Mouse (Mus musculus) MEL (cell line): Measurements from ENCODE around the gene Myd88. TPM values are rescaled to one million over a fixed set of nuclear protein-coding genes. Genes with fewer than 3 reads are reported as not detected.
A peak's percentile ranks its signal among the peaks of the same experiment; 100 is the strongest.

Source experiments
- DNase-seq: peaks from one replicate; pipeline ENCODE4 v3.0.0; 2011; ENCODE audit warnings: low read depth, low spot score
- H3K27ac ChIP-seq: 2 replicates; pipeline ENCODE4 v1.5.1; 2012; ENCODE audit warnings: low read depth, mild to moderate bottlenecking, control low read depth, low read length, moderate library complexity; ENCODE audit not compliant: control insufficient read depth
- H3K27me3 ChIP-seq, 2 experiments: fragments of 150-350 bp in 1 of 2; sonication (generic) in 1 of 2; 2 replicates each; pipeline ENCODE4 v1.6.1; 2012; ENCODE audit warnings: low read length in 2 of 2, mild to moderate bottlenecking in 2 of 2, improper control_type of control experiment in 1 of 2, moderate library complexity in 1 of 2; ENCODE audit not compliant: insufficient read depth in 2 of 2, control insufficient read depth in 1 of 2
- H3K36me3 ChIP-seq, 2 experiments: 2 replicates each; pipeline ENCODE4 v1.6.1; 2012 to 2014; ENCODE audit warnings: low read length in 2 of 2, improper control_type of control experiment in 1 of 2, inconsistent platforms in 1 of 2, mild to moderate bottlenecking in 1 of 2; ENCODE audit not compliant: insufficient read depth in 2 of 2, control insufficient read depth in 1 of 2
- H3K4me1 ChIP-seq, 2 experiments: fragments of 150-350 bp in 1 of 2; sonication (generic) in 1 of 2; 2 replicates each; pipeline ENCODE4 v1.6.1; 2012; ENCODE audit warnings: low read length in 2 of 2, improper control_type of control experiment in 1 of 2, mild to moderate bottlenecking in 1 of 2; ENCODE audit not compliant: insufficient read depth in 2 of 2, control insufficient read depth in 1 of 2
- H3K4me3 ChIP-seq, 2 experiments: fragments of 150-350 bp in 1 of 2; sonication (generic) in 1 of 2; 2 replicates each; pipeline ENCODE4 v1.5.1; 2012; ENCODE audit warnings: low read depth in 2 of 2, low read length in 2 of 2, mild to moderate bottlenecking in 2 of 2, moderate library complexity in 2 of 2, control low read depth in 1 of 2, improper control_type of control experiment in 1 of 2; ENCODE audit not compliant: control insufficient read depth in 1 of 2, insufficient read depth in 1 of 2
- H3K79me2 ChIP-seq: 2 replicates; pipeline ENCODE4 v1.6.1; 2012; ENCODE audit warnings: mild to moderate bottlenecking, low read length, moderate library complexity; ENCODE audit not compliant: control insufficient read depth, poor library complexity, insufficient read depth
- H3K9ac ChIP-seq: 2 replicates; pipeline ENCODE4 v1.6.1; 2012; ENCODE audit warnings: low read depth, mild to moderate bottlenecking, control low read depth, low read length, moderate library complexity; ENCODE audit not compliant: control insufficient read depth, poor library complexity, severe bottlenecking
- H3K9me3 ChIP-seq: fragments of 150-350 bp; sonication (generic); replicated peaks from 2 replicates; pipeline ENCODE4 v1.6.1; 2012; ENCODE audit warnings: mild to moderate bottlenecking, low read length, improper control_type of control experiment, moderate library complexity; ENCODE audit not compliant: insufficient read depth
- BHLHE40 ChIP-seq: IDR thresholded peaks from 2 replicates; pipeline ENCODE4 v1.6.1; 2012; ENCODE audit warnings: low read depth, mild to moderate bottlenecking, inconsistent platforms, low read length, improper control_type of control experiment, borderline replicate concordance
- CHD2 ChIP-seq: IDR thresholded peaks from 2 replicates; pipeline ENCODE4 v1.6.1; 2011; ENCODE audit warnings: low read length, improper control_type of control experiment
- CTCF ChIP-seq, 3 experiments: IDR thresholded peaks in 2 of 3; conservative IDR thresholded peaks in 1 of 3; 2 replicates each; pipeline ENCODE4 v1.5.1; 2011 to 2012; ENCODE audit warnings: low read length in 3 of 3, low read depth in 2 of 3, mild to moderate bottlenecking in 2 of 3, improper control_type of control experiment in 1 of 3, inconsistent platforms in 1 of 3, mixed read lengths in 1 of 3, moderate library complexity in 1 of 3; ENCODE audit not compliant: control insufficient read depth in 1 of 3, insufficient read depth in 1 of 3, poor library complexity in 1 of 3, severe bottlenecking in 1 of 3
- E2F4 ChIP-seq: IDR thresholded peaks from 2 replicates; pipeline ENCODE4 v1.6.1; 2011; ENCODE audit warnings: low read depth, low read length, improper control_type of control experiment, borderline replicate concordance
- ELF1 ChIP-seq: IDR thresholded peaks from 2 replicates; pipeline ENCODE4 v1.6.1; 2014; ENCODE audit warnings: low read depth, mild to moderate bottlenecking, inconsistent platforms, low read length, improper control_type of control experiment, moderate library complexity
- ETS1 ChIP-seq: IDR thresholded peaks from 2 replicates; pipeline ENCODE4 v1.6.1; 2012; ENCODE audit warnings: low read depth, mild to moderate bottlenecking, inconsistent platforms, low read length, improper control_type of control experiment, moderate library complexity
- GABPA ChIP-seq: IDR thresholded peaks from 2 replicates; pipeline ENCODE4 v1.6.1; 2012; ENCODE audit warnings: low read depth, mild to moderate bottlenecking, inconsistent platforms, low read length, improper control_type of control experiment, moderate library complexity
- HCFC1 ChIP-seq: IDR thresholded peaks from 2 replicates; pipeline ENCODE4 v1.6.1; 2012; ENCODE audit warnings: low read depth, mild to moderate bottlenecking, inconsistent platforms, low read length, improper control_type of control experiment, moderate library complexity
- JUND ChIP-seq: IDR thresholded peaks from 2 replicates; pipeline ENCODE4 v1.6.1; 2011; ENCODE audit warnings: low read depth, mild to moderate bottlenecking, improper control_type of control experiment, low read length
- KAT2A ChIP-seq: conservative IDR thresholded peaks from 2 replicates; pipeline ENCODE4 v1.6.1; 2012; ENCODE audit warnings: low read depth, low read length, improper control_type of control experiment, inconsistent platforms
- MAZ ChIP-seq: IDR thresholded peaks from 2 replicates; pipeline ENCODE4 v1.6.1; 2012; ENCODE audit warnings: low read depth, mild to moderate bottlenecking, inconsistent platforms, low read length, improper control_type of control experiment
- MXI1 ChIP-seq: IDR thresholded peaks from 2 replicates; pipeline ENCODE4 v1.6.1; 2011; ENCODE audit warnings: mild to moderate bottlenecking, low read depth, low read length, improper control_type of control experiment
- MYB ChIP-seq: IDR thresholded peaks from 2 replicates; pipeline ENCODE4 v1.6.1; 2011; ENCODE audit warnings: mild to moderate bottlenecking, low read depth, low read length, improper control_type of control experiment
- MYC ChIP-seq: IDR thresholded peaks from 2 replicates; pipeline ENCODE4 v1.6.1; 2011; ENCODE audit warnings: low read depth, mild to moderate bottlenecking, low read length, improper control_type of control experiment, moderate library complexity
- NELFE ChIP-seq: IDR thresholded peaks from 2 replicates; pipeline ENCODE4 v1.6.1; 2011; ENCODE audit warnings: low read depth, low read length, improper control_type of control experiment
- NRF1 ChIP-seq: IDR thresholded peaks from 2 replicates; pipeline ENCODE4 v1.6.1; 2014; ENCODE audit warnings: low read depth, mild to moderate bottlenecking, inconsistent platforms, low read length, improper control_type of control experiment, moderate library complexity; ENCODE audit not compliant: poor library complexity, insufficient read depth, severe bottlenecking
- POLR2A ChIP-seq, 2 experiments: IDR thresholded peaks; 2 replicates each; pipeline ENCODE4 v1.6.1; 2011 to 2012; ENCODE audit warnings: low read length in 2 of 2, mild to moderate bottlenecking in 2 of 2, control low read depth in 1 of 2, improper control_type of control experiment in 1 of 2, low read depth in 1 of 2, moderate library complexity in 1 of 2; ENCODE audit not compliant: control insufficient read depth in 1 of 2, insufficient read depth in 1 of 2, poor library complexity in 1 of 2
- POLR2AphosphoS2 ChIP-seq: IDR thresholded peaks from 2 replicates; pipeline ENCODE4 v1.6.1; 2011; ENCODE audit warnings: low read length, improper control_type of control experiment
- RAD21 ChIP-seq: IDR thresholded peaks from 2 replicates; pipeline ENCODE4 v1.6.1; 2011; ENCODE audit warnings: mild to moderate bottlenecking, low read depth, low read length, improper control_type of control experiment
- RCOR1 ChIP-seq: IDR thresholded peaks from 2 replicates; pipeline ENCODE4 v1.6.1; 2012; ENCODE audit warnings: low read depth, mild to moderate bottlenecking, inconsistent platforms, low read length, improper control_type of control experiment
- SMC3 ChIP-seq: IDR thresholded peaks from 2 replicates; pipeline ENCODE4 v1.6.1; 2011; ENCODE audit warnings: low read depth, low read length, improper control_type of control experiment
- TAL1 ChIP-seq: IDR thresholded peaks from 2 replicates; pipeline ENCODE4 v1.6.1; 2012; ENCODE audit warnings: mild to moderate bottlenecking, inconsistent platforms, low read length, moderate library complexity, mixed read lengths
- TBP ChIP-seq: IDR thresholded peaks from 2 replicates; pipeline ENCODE4 v1.8.0; 2011; ENCODE audit warnings: low read depth, low read length, improper control_type of control experiment
- TCF12 ChIP-seq: IDR thresholded peaks from 2 replicates; pipeline ENCODE4 v1.6.1; 2014; ENCODE audit warnings: low read depth, mild to moderate bottlenecking, inconsistent platforms, low read length, improper control_type of control experiment, moderate library complexity
- UBTF ChIP-seq: IDR thresholded peaks from 2 replicates; pipeline ENCODE4 v1.6.1; 2012; ENCODE audit warnings: low read depth, mild to moderate bottlenecking, inconsistent platforms, low read length, improper control_type of control experiment, moderate library complexity, borderline replicate concordance; ENCODE audit not compliant: insufficient read depth
- USF1 ChIP-seq: IDR thresholded peaks from 2 replicates; pipeline ENCODE4 v1.6.1; 2014; ENCODE audit warnings: low read depth, mild to moderate bottlenecking, inconsistent platforms, low read length, improper control_type of control experiment, moderate library complexity
- ZC3H11A ChIP-seq: IDR thresholded peaks from 2 replicates; pipeline ENCODE4 v1.6.1; 2012; ENCODE audit warnings: low read depth, mild to moderate bottlenecking, inconsistent platforms, low read length, improper control_type of control experiment
- ZKSCAN1 ChIP-seq: IDR thresholded peaks from 2 replicates; pipeline ENCODE4 v1.6.1; 2012; ENCODE audit warnings: low read depth, mild to moderate bottlenecking, inconsistent platforms, low read length, improper control_type of control experiment, moderate library complexity
- ZMIZ1 ChIP-seq: IDR thresholded peaks from 2 replicates; pipeline ENCODE4 v1.6.1; 2012; ENCODE audit warnings: low read depth, mild to moderate bottlenecking, inconsistent platforms, low read length, improper control_type of control experiment, moderate library complexity
- ZNF384 ChIP-seq: IDR thresholded peaks from 2 replicates; pipeline ENCODE4 v1.6.1; 2012; ENCODE audit warnings: low read depth, mild to moderate bottlenecking, inconsistent platforms, low read length, improper control_type of control experiment
- polyA plus RNA-seq, 2 experiments: library from polyadenylated mRNA; stranded (reverse) in 1 of 2; unstranded in 1 of 2; fragments of >175 nt in 1 of 2; fragments of >200 nt in 1 of 2; gene quantifications; 2 replicates each; pipeline versions ENCODE4 v1.2.1 to v1.2.4; 2012; ENCODE audit warnings: low replicate concordance in 2 of 2, low read depth in 1 of 2; ENCODE audit not compliant: insufficient read length in 2 of 2, insufficient read depth in 1 of 2, missing spikeins in 1 of 2
- total RNA-seq: library from RNA; depleted of rRNA; stranded (reverse); fragments of 300-350 nt; gene quantifications from 2 replicates; pipeline ENCODE4 v1.2.3, GENCODE M21; 2012

Gene Myd88
- total and polyA plus RNA-seq, 3 experiments, result 20.7 to 39.7 TPM; not detected in 1

- Histone ChIP-seq H3K36me3 (no peaks in the 10 kb centered on the region), H3K79me2 (peaks cover 5% of the 10 kb centered on the region; the same call in 1 of the 2 replicates), H3K4me3 (peak overlapping the region; percentile 66 to 93), H3K4me1 (peaks cover 0 to 10% of the 10 kb centered on the region in 2 experiments; a peak in 1 of 4 replicates), H3K27me3 (no peaks in the 10 kb centered on the region), H3K9ac (peak overlapping the region; percentile 87), H3K9me3 (no peaks in the 10 kb centered on the region), H3K27ac (no peak overlapping the region)
- DNase-seq, result no peak
- TF ChIP-seq TAL1, result no peak
- no peak for TF ChIP-seq SMC3
- TF ChIP-seq MYB, result no peak
- no peak for TF ChIP-seq POLR2AphosphoS2
- TF ChIP-seq TCF12, result no peak
- no peak for TF ChIP-seq UBTF
- no peak for TF ChIP-seq HCFC1
- no peak for TF ChIP-seq KAT2A
- no peak for TF ChIP-seq E2F4
- TF ChIP-seq JUND, result no peak
- no peak for TF ChIP-seq ELF1
- TF ChIP-seq GABPA, result no peak
- TF ChIP-seq NRF1, result no peak
- TF ChIP-seq CHD2, result no peak
- no peak for TF ChIP-seq TBP
- TF ChIP-seq ETS1, result no peak
- no peak for TF ChIP-seq RCOR1
- no peak for TF ChIP-seq NELFE
- no peak for TF ChIP-seq ZNF384
These were observed 16.8 kb upstream of the Myd88 start for GRCm38 (mm10) chr9:119358058-119358429.

- Histone ChIP-seq H3K36me3 (no peaks in the 10 kb centered on the region), H3K4me1 (peaks cover 0 to 10% of the 10 kb centered on the region in 2 experiments; a peak in 1 of 4 replicates), H3K27me3 (no peaks in the 10 kb centered on the region), H3K79me2 (peaks cover 5% of the 10 kb centered on the region; the same call in 1 of the 2 replicates), H3K9ac (peak within 1 kb of the TSS; percentile 87), H3K27ac (no peak within 1 kb of the TSS), H3K4me3 (peak within 1 kb of the TSS; percentile 66 to 93), H3K9me3 (no peaks in the 10 kb centered on the region)
- peak; percentile 93 for DNase-seq
- TF ChIP-seq ETS1 (no peak), TBP (no peak), ZKSCAN1 (no peak), BHLHE40 (peak; percentile 27; the same call in 1 of the 2 replicates), ELF1 (no peak), ZMIZ1 (no peak), E2F4 (no peak), NELFE (peak; percentile 72), ZC3H11A (peak; percentile 42), RCOR1 (no peak), SMC3 (peak; percentile 66), RAD21 (peak; percentile 34), CTCF (IDR thresholded peaks at IDR 0.05 in 2 of 3, conservative IDR thresholded peaks at IDR 0.05 in 1 of 3; ENCODE audit: control insufficient read depth in 1 of 3, insufficient read depth in 1 of 3, low read depth in 2 of 3, low read length in 3 of 3, poor library complexity in 1 of 3, severe bottlenecking in 1 of 3) (peak; percentile 52 to 81 (median 76); a peak in 5 of 6 replicates), TCF12 (0 out of 2 replicates have a peak, but pooled peaks have one; percentile 34), MYC (peak; percentile 77), ZNF384 (no peak), USF1 (peak; percentile 82), POLR2A (IDR thresholded peaks at IDR 0.05; ENCODE audit: control insufficient read depth in 1 of 2, insufficient read depth in 1 of 2, low read depth in 1 of 2, low read length in 2 of 2, poor library complexity in 1 of 2) (peak; percentile 60 to 81), MXI1 (peak; percentile 88), MAZ (peak; percentile 52; the same call in 1 of the 2 replicates)
These were observed 16.3 kb upstream of the Myd88 start, which contains the start of gene Xylb for GRCm38 (mm10) chr9:119357331-119358057. Xylb (plus strand) TSS chr9:119357381.
